Mouse (Mus musculus): ENCODE results near the gene Adcy1.
A peak's percentile ranks its signal among the peaks of the same experiment; 100 is the strongest.
"Not testable (repeated sequence)": the region's sequence is repeated elsewhere in the genome, so short reads cannot be mapped to it uniquely, and the experiment has no call there.

Adcy1 gene

DNA sequence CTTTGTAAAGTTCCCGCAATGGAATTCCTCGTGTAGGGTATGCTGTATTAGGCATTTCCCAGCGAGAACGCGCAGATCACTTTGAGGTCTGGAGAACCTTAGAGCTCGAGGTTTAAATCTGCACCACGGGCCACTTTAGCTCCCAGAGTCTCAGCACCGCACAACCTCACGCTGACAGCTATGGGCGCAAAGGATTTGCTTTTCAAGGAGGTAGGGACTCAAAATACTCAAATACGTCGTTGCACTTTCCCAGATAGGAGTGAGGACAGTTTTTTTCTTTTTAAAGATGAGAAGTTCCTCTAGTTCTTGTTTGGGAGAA is 151.0 kb downstream of the Adcy1 start:
- no peak for DNase-seq (ENCODE audit: inconsistent ontology term)

DNA sequence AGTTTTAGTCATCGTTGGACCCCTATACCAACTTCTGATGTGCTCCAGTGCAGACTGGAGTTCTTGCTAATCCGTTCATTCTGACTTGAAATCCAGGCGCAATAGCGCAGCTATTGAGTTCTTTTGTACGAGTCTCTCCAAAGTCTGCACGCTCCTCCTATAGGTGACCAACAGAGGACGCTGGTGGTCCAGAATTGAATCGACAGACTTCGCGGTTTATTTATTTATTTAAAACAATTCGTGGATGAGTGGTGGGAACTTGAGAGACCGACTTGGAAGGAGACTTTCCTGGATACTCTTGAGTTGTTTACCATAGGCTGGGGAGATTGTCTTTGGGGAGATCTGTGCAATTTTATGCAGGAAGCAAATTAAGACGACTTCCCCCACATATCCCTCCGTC is 151.5 kb downstream of the Adcy1 start:
- peak; percentile 53 for DNase-seq (ENCODE audit: inconsistent ontology term)

DNA sequence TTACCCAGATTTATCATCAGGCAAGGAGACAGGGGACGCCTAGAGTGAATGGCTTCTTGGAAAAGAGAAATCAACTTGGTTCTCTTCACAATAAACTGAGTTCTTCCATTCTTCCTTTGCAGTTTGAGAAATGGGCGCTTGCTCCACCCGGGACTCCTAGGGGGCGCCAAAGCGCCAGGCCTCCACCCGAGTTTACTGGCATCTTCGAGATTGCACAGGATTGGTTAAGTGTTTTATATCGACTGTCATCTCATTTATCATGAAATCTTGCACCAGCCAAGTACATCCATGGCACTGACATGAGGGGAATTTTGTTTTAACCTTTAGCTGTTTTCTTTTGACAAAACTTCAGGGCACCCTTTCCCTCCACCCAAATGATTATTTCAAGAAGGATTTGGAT is 152.4 kb downstream of the Adcy1 start:
- DNase-seq (ENCODE audit: inconsistent ontology term) = peak; percentile 53

DNA sequence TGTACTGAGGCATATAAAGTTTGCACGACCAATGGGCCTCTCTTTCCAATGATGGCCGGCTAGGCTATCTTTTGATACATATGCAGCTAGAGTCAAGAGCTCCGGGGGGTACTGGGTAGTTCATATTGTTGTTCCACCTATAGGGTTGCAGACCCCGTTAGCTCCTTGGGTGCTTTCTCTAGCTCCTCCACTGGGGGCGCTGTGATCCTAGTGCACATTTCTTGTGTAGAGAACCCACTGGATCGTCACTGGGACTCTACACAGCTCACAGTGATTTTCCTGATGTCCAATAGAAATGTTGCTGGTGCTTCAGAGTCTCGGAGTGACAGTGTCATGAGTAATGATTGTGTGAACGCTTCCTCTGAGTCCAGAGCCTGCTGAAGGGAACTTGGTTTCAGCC is 158.5 kb downstream of the Adcy1 start:
- not testable (repeated sequence) for DNase-seq (ENCODE audit: inconsistent ontology term)

DNA sequence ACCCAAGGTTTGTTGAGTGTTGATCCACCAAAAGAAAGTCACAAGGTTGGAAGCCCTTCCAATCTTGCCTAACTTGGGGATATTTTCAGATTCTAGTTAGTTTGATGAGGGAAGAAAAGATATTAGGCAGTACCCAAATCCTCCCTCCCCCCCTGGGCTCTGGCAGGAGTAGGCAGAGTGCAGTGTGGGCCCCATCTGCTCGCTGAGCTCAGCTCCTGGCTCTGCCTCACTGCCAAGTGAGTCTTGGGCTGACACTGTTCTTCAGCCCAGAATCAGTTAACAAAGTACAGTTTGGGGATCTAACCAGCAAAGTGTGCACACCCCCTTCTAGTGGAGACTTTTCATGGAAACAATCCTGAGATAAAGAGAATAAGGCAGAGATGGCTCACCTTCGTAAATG is 162.9 kb downstream of the Adcy1 start:
- DNase-seq (ENCODE audit: inconsistent ontology term) = no peak

DNA sequence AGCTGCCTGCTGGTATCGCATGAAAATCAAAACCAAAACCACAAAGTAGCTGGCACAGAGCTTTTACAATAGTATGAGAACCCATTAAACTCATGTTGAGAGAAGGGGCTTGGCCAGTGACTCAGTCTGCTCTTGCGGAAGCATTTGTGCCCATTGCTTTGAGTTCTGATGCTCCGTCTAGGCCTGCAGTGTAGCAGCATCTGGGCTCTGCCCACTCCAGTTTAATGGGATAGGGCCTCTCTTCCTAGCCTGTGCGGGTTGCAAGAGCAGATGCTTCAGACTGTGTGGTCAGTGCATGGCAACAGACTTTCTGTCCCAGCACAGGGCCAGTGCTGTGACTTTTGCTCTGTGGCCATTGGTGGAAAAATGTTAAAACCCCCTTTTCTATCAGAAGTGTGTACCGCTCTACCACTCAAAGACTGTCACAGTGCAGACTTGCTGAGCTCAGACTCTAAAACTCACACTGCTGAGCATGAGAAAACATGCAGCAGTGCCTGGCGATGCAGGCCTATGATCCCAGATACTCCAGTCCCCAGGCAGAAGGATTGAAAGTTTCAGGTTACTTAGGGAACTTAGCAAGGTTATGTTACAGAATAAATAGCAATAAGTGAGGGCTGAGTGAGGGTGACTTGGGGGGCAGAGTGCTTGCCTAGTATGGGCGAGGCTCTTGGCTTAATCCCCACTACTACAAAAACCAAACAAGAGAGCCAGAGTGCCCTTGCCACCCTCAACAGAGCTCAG is 163.7 kb downstream of the Adcy1 start:
- no peak for DNase-seq (ENCODE audit: inconsistent ontology term)

DNA sequence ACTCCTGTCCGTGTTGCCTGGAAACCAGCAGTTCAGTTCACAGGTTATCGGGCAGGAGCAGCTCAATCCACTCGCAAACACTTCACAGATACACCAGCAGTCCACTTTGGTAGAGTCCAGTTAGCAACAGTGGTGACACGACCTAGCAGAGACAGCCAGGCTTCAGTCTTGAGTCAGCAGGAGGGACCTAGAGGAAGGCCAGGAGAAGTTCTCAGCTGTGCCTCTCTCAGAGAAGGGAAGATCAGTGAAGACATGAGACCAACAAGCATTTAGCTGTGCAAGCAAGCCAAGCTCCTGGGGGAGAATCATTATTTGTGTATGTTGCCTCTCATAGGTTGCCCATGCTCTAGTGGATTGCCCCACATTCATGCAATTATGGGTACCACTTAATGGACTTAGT is 164.8 kb downstream of the Adcy1 start:
- DNase-seq (ENCODE audit: inconsistent ontology term) = no peak
